Mouse (Mus musculus) thymus, postnatal 0 days (tissue): Measurements from ENCODE around the gene Fbxo4. TPM values are rescaled to one million over a fixed set of nuclear protein-coding genes. Genes with fewer than 3 reads are reported as not detected.

Source experiments
- DNase-seq: peaks from one replicate; pipeline ENCODE4 v3.0.0-alpha.2; 2015; ENCODE audit warnings: low spot score
- polyA plus RNA-seq: library from polyadenylated mRNA; unstranded; fragments of >200 nt; fragmentation: Nextera tagmentation; extraction: Ambion mirVana; gene quantifications from 2 replicates; pipeline ENCODE4 v1.2.1, GENCODE M21; 2015

The Fbxo4 gene
- polyA plus RNA-seq, result 7.8 and 8.1 TPM in 2 replicates

- peak; percentile 47 for DNase-seq
These were observed at the start of gene Fbxo4 for GRCm38 (mm10) chr15:3979061-3979848. Gene Fbxo4, minus strand, starts transcription at chr15:3979573.

- no peak for DNase-seq
These were observed 49.6 kb upstream of the Fbxo4 start for GRCm38 (mm10) chr15:4028960-4029359.

GRCm38 (mm10) chr15:4028411-4028700 lies 49.0 kb upstream of the Fbxo4 start:
- DNase-seq, result no peak

GRCm38 (mm10) chr15:4027671-4028410 lies 48.5 kb upstream of the Fbxo4 start:
- no peak for DNase-seq

GRCm38 (mm10) chr15:4026831-4027584 lies 47.6 kb upstream of the Fbxo4 start:
- DNase-seq, result peak; percentile 50

- peak; percentile 82 for DNase-seq
These were observed 46.9 kb upstream of the Fbxo4 start, which contains the start of gene Oxct1 for GRCm38 (mm10) chr15:4026231-4026773. Gene Oxct1, plus strand, starts transcription at chr15:4026383.

- DNase-seq, result no peak
These were observed 46.1 kb upstream of the Fbxo4 start for GRCm38 (mm10) chr15:4025508-4025904.

- no peak for DNase-seq
These were observed 45.5 kb upstream of the Fbxo4 start for GRCm38 (mm10) chr15:4024726-4025507.

- no peak for DNase-seq
These were observed 44.4 kb upstream of the Fbxo4 start for GRCm38 (mm10) chr15:4023747-4024146.

- DNase-seq, result no peak
These were observed 41.3 kb upstream of the Fbxo4 start for GRCm38 (mm10) chr15:4020711-4021110.

- DNase-seq, result no peak
These were observed 34.5 kb upstream of the Fbxo4 start for GRCm38 (mm10) chr15:4013873-4014272.

GRCm38 (mm10) chr15:4000536-4000935 lies 21.2 kb upstream of the Fbxo4 start:
- DNase-seq, result no peak

GRCm38 (mm10) chr15:3999144-3999543 lies 19.8 kb upstream of the Fbxo4 start:
- DNase-seq, result no peak

- DNase-seq, result no peak
These were observed 17.1 kb upstream of the Fbxo4 start for GRCm38 (mm10) chr15:3996267-3997010.

- DNase-seq, result peak; percentile 98
These were observed 16.3 kb upstream of the Fbxo4 start, which contains the start of gene AW549877 for GRCm38 (mm10) chr15:3995448-3996266. Gene AW549877, minus strand, starts transcription at chr15:3995744.

GRCm38 (mm10) chr15:3994852-3995447 lies 15.6 kb upstream of the Fbxo4 start:
- DNase-seq, result no peak

GRCm38 (mm10) chr15:3987981-3988380 lies 8.6 kb upstream of the Fbxo4 start:
- DNase-seq, result peak; percentile 28

GRCm38 (mm10) chr15:3984876-3985275 lies 5.5 kb upstream of the Fbxo4 start:
- no peak for DNase-seq

- DNase-seq, result no peak
These were observed 3.4 kb upstream of the Fbxo4 start for GRCm38 (mm10) chr15:3982732-3983131.
